Mouse (Mus musculus) erythroblast, embryonic 14.5 days (primary cell): ENCODE data around the gene Krt42. TPM values are rescaled to one million over a fixed set of nuclear protein-coding genes. Genes with fewer than 3 reads are reported as not detected.

ENCODE experiments used
- H3K27me3 ChIP-seq: 2 replicates; pipeline ENCODE4 v1.6.1; 2012; ENCODE audit warnings: inconsistent platforms; ENCODE audit not compliant: control insufficient read depth
- H3K36me3 ChIP-seq: 2 replicates; pipeline ENCODE4 v1.6.1; 2012; ENCODE audit warnings: mild to moderate bottlenecking, inconsistent platforms; ENCODE audit not compliant: control insufficient read depth
- H3K4me1 ChIP-seq: 2 replicates; pipeline ENCODE4 v1.6.1; 2012; ENCODE audit warnings: inconsistent platforms; ENCODE audit not compliant: control insufficient read depth
- H3K4me3 ChIP-seq: replicated peaks from 2 replicates; pipeline ENCODE3; 2012; ENCODE audit warnings: moderate library complexity, mild to moderate bottlenecking, inconsistent platforms
- H3K9me3 ChIP-seq: 2 replicates; pipeline ENCODE4 v1.6.1; 2012; ENCODE audit warnings: low read length, inconsistent platforms, mixed read lengths; ENCODE audit not compliant: control insufficient read depth
- GATA1 ChIP-seq: IDR thresholded peaks from 2 replicates; pipeline ENCODE4 v1.6.1; 2012; ENCODE audit warnings: low read length, inconsistent platforms, mixed read lengths
- TAL1 ChIP-seq: IDR thresholded peaks from 3 replicates; pipeline ENCODE4 v1.6.1; 2012; ENCODE audit warnings: low read length, inconsistent platforms, mixed read lengths
- polyA plus RNA-seq: library from polyadenylated mRNA; stranded (reverse); fragments of >175 nt; gene quantifications from 2 replicates; pipeline ENCODE4 v1.2.3, GENCODE M21; 2012

The Krt42 gene
- polyA plus RNA-seq, 1 experiment = 0.04 TPM

GRCm38 (mm10) chr11:100301292-100301691 lies 31.6 kb upstream of the Krt42 start:
- H3K4me3 ChIP-seq = no peak overlapping the region
- no peak for TF ChIP-seq GATA1
- TF ChIP-seq TAL1 = no peak
- peaks cover 8% of the 10 kb centered on the region; the same call in 1 of the 2 replicates for H3K27me3 ChIP-seq
- no peaks in the 10 kb centered on the region for H3K9me3 ChIP-seq
- peaks cover 8% of the 10 kb centered on the region for H3K4me1 ChIP-seq
- no peaks in the 10 kb centered on the region for H3K36me3 ChIP-seq

GRCm38 (mm10) chr11:100300293-100300692 lies 30.6 kb upstream of the Krt42 start:
- TF ChIP-seq GATA1 (no peak), TAL1 (no peak)

DNA sequence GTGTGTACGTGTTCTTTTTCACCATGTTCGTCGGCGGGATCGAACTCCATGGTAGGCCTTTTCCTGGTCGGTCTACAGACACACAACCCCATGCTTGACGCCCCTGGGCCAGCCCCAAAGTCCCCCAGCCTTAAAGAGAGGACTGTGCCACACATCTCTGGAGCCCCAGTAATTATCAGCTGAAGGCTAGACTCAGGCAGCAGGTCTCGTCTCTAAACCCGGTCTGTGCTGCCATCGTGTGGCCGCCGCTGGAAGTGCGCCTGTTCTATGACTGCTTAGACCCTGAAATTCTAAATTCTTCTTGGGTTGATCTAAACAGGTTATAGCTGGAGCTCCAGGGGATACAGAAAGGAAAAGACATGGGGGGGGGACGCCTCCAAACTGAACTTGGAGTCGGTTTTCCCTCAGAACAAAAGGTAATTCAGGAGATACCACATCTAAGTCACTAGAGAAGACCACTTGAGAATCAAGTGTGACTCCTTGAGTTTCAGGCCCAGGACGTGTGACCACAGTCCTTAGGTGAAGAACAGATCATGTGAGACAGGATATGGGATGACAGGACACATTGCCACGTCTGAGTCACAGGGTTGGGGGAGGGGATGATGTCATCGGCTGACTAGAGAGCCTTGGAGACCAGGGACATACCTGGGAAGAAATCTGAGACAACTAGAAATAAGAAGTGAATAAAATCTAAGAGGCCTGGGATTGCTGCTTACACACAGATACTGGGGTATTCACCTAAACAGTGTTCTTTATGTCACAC lies 28.8 kb upstream of the Krt42 start:
- Histone ChIP-seq H3K4me1 (peaks cover 8% of the 10 kb centered on the region), H3K27me3 (peaks cover 7% of the 10 kb centered on the region; the same call in 1 of the 2 replicates), H3K36me3 (no peaks in the 10 kb centered on the region), H3K9me3 (no peaks in the 10 kb centered on the region), H3K4me3 (peak overlapping the region; percentile 0)
- TF ChIP-seq GATA1 (no peak), TAL1 (no peak)

More at GRCm38 (mm10) chr11:100300293-100300692, 30.6 kb upstream of the Krt42 start:
- Histone ChIP-seq H3K9me3 (no peaks in the 10 kb centered on the region), H3K36me3 (no peaks in the 10 kb centered on the region), H3K4me1 (peaks cover 8% of the 10 kb centered on the region), H3K4me3 (no peak overlapping the region), H3K27me3 (peaks cover 8% of the 10 kb centered on the region)

DNA sequence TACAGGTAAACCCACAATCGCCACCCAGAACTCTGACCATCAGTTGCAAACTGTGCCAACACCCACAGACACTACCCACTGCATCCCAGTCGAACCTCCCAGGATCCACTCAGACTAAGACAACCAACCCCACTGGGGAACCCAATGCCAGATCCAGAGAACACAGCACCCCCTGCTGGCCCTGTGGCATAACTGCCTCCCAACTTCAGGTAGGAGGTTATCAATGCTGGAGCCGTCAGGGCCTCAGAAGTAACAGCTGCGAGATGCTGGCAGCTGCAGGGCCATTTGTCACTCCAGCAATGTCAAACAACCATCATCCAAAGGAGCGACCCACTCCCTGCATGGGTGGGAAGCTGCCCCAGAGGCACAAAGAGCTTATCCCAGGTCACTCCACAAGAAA lies 28.1 kb upstream of the Krt42 start:
- peaks cover 8% of the 10 kb centered on the region for H3K4me1 ChIP-seq
- TF ChIP-seq TAL1 (no peak), GATA1 (no peak)
- no peaks in the 10 kb centered on the region for H3K36me3 ChIP-seq
- H3K9me3 ChIP-seq = no peaks in the 10 kb centered on the region
- peak overlapping the region; percentile 0 for H3K4me3 ChIP-seq
- H3K27me3 ChIP-seq = peaks cover 5% of the 10 kb centered on the region; the same call in 1 of the 2 replicates

- Histone ChIP-seq H3K9me3 (no peaks in the 10 kb centered on the region), H3K4me1 (peaks cover 8% of the 10 kb centered on the region), H3K27me3 (peaks cover 2% of the 10 kb centered on the region; the same call in 1 of the 2 replicates), H3K4me3 (no peak overlapping the region), H3K36me3 (no peaks in the 10 kb centered on the region)
- no peak for TF ChIP-seq TAL1
- TF ChIP-seq GATA1 = no peak
Observed at GRCm38 (mm10) chr11:100295308-100295707, 25.6 kb upstream of the Krt42 start.

DNA sequence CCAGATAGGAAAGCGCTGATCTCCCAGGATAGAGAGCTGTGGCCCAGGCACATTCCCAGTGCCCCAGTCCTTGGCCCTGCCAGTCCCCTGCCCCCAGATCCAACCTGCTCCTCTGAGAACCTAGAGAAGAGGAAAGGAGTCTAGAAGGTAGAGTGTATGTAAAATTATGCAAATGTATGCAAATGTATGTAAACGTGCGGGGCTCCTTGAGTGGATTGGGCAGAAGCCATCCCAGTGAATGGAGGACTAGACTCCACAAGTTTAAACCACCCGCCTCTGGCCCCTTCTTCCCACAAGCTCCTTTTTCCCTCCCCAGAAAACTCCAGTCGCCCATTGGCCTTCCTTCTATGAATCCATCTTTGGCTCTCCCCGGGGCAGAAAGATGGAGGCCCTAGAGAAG lies 23.2 kb upstream of the Krt42 start:
- no peak for TF ChIP-seq TAL1
- TF ChIP-seq GATA1 = no peak
- peaks cover 1% of the 10 kb centered on the region for H3K4me1 ChIP-seq
- peaks cover 2% of the 10 kb centered on the region; the same call in 1 of the 2 replicates for H3K27me3 ChIP-seq
- H3K9me3 ChIP-seq = no peaks in the 10 kb centered on the region
- no peaks in the 10 kb centered on the region for H3K36me3 ChIP-seq
- H3K4me3 ChIP-seq = no peak overlapping the region

- H3K9me3 ChIP-seq = no peaks in the 10 kb centered on the region
- H3K4me3 ChIP-seq = no peak overlapping the region
- TF ChIP-seq GATA1 = no peak
- TF ChIP-seq TAL1 = no peak
Observed at GRCm38 (mm10) chr11:100290235-100290634, 20.6 kb upstream of the Krt42 start.

DNA sequence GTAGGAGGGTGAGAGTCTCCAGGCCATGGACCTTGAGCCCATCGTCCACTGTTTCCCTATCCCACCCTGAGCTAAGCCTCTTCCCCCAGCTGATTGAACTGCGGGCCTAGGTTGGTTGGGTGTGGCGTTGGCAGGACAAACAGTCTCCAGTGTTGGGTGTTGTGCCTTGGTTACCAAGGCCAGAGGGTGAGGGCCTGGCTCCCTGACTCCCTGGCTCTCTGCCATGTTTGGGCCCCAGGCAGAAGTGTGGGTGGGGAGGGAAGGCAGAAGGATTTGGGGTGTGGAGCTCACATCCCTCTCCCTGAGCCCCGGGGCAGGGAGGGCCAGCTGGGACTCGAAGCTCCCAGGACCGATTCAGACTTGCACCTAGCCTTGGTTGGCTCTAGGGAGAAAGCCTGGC lies 19.3 kb upstream of the Krt42 start:
- no peaks in the 10 kb centered on the region for H3K36me3 ChIP-seq
- no peak overlapping the region for H3K4me3 ChIP-seq
- TF ChIP-seq TAL1 = no peak
- no peak for TF ChIP-seq GATA1

More at GRCm38 (mm10) chr11:100290235-100290634, 20.6 kb upstream of the Krt42 start:
- no peaks in the 10 kb centered on the region for H3K36me3 ChIP-seq
- H3K27me3 ChIP-seq = no peaks in the 10 kb centered on the region
- H3K4me1 ChIP-seq = no peaks in the 10 kb centered on the region

GRCm38 (mm10) chr11:100287024-100287423 lies 17.4 kb upstream of the Krt42 start:
- no peaks in the 10 kb centered on the region for H3K27me3 ChIP-seq
- no peak overlapping the region for H3K4me3 ChIP-seq
- no peaks in the 10 kb centered on the region for H3K4me1 ChIP-seq
- H3K9me3 ChIP-seq = no peaks in the 10 kb centered on the region
- no peaks in the 10 kb centered on the region for H3K36me3 ChIP-seq
- TF ChIP-seq TAL1 (no peak), GATA1 (no peak)

More for the DNA sequence above, 19.3 kb upstream of the Krt42 start:
- Histone ChIP-seq H3K9me3 (no peaks in the 10 kb centered on the region), H3K4me1 (no peaks in the 10 kb centered on the region), H3K27me3 (no peaks in the 10 kb centered on the region)

DNA sequence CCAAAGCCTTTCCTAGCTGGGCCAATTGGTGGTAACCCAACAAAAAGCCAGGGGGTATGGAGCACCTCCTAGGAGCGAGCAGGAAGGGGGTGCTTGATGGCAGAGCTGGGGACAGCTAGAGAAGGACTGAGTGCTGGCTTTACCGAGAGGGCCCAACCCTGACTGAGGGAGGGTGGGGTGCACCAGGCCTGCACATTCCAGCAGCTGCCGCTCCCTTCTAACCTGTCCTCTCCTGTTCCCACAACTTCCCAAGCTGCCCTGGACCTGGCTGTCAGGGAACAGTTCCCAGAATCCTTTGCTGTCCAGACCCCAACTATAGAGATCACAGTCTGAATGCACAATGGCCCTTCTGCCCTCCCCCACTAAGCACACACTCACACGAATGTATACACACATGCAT lies 15.3 kb upstream of the Krt42 start:
- H3K4me3 ChIP-seq = no peak overlapping the region
- TF ChIP-seq TAL1 (no peak), GATA1 (no peak)
- no peaks in the 10 kb centered on the region for H3K9me3 ChIP-seq
- H3K27me3 ChIP-seq = no peaks in the 10 kb centered on the region
- no peaks in the 10 kb centered on the region for H3K4me1 ChIP-seq
- H3K36me3 ChIP-seq = no peaks in the 10 kb centered on the region
